In the genomic region with DNA sequence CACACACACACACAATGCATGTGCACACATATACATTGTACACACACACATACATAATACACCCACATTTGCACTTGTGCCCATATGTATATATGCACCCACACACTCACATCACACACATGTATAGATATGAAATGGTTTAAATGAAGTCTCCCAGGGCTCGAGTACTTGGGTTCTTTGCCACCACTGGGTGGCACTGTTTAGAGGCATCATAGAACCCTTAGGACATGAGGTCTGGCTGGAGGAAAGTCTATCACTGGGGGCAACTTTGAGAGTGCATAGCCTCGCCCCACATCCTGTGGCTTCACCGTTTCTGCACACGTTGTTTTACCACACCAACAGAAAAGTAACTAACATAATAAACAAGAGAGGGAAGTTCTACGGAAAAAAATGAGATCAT, we compare ENCODE assay signal across 8 mouse cellular contexts.
DNase-seq lines count a peak whose midpoint lies in the region; ATAC-seq and TF ChIP-seq lines count a peak whose summit lies in the region.

No protein-coding gene starts in this region.

- no peak overlapping the region for H3K4me3 ChIP-seq in gastrocnemius, adult 2 months
- no peak overlapping the region for H3K4me3 ChIP-seq in midbrain, postnatal 0 days (ENCODE audit: low read depth, low read length)
- H3K4me3 ChIP-seq in midbrain, embryonic 10.5 days, result no peak overlapping the region

- H3K36me3 ChIP-seq in midbrain, postnatal 0 days (ENCODE audit: insufficient read depth, low read length), result no peaks in the 10 kb centered on the region
- peaks cover 10% of the 10 kb centered on the region for H3K36me3 ChIP-seq in midbrain, embryonic 10.5 days

- no peaks in the 10 kb centered on the region for H3K27me3 ChIP-seq in midbrain, postnatal 0 days (ENCODE audit: insufficient read depth, low read length)
- H3K27me3 ChIP-seq in midbrain, embryonic 10.5 days (ENCODE audit: low read depth, poor library complexity, severe bottlenecking), result no peaks in the 10 kb centered on the region

- no peaks in the 10 kb centered on the region for H3K4me1 ChIP-seq in midbrain, postnatal 0 days (ENCODE audit: insufficient read depth, low read length)
- H3K4me1 ChIP-seq in midbrain, embryonic 10.5 days, result peaks cover 6% of the 10 kb centered on the region; the same call in 1 of the 2 replicates

- peak; percentile 70 for TF ChIP-seq CTCF in gastrocnemius, adult 2 months (IDR thresholded peaks at IDR 0.05)
- peak; percentile 72 for TF ChIP-seq CTCF in midbrain, postnatal 0 days (IDR thresholded peaks at IDR 0.05)

- H3K9ac ChIP-seq in midbrain, postnatal 0 days (replicated peaks; ENCODE audit: low read length, poor library complexity, severe bottlenecking), result no peak overlapping the region

- H3K27ac ChIP-seq in gastrocnemius, adult 2 months, result no peak overlapping the region
- no peak overlapping the region for H3K27ac ChIP-seq in midbrain, postnatal 0 days (ENCODE audit: low read depth, low read length)
- H3K27ac ChIP-seq in midbrain, embryonic 10.5 days (replicated peaks), result no peak overlapping the region

- no peak for ATAC-seq in midbrain, postnatal 0 days (ENCODE audit: low FRiP score)
- peak; percentile 73 for ATAC-seq in megakaryocyte progenitor cell, adult 5-6 weeks (replicated peaks; ENCODE audit: poor library complexity)
- ATAC-seq in monocyte, adult 5-6 weeks (replicated peaks; ENCODE audit: insufficient number of reproducible peaks, low FRiP score, low TSS enrichment, poor library complexity, severe bottlenecking), result no peak

- H3K9me3 ChIP-seq in midbrain, postnatal 0 days (ENCODE audit: low read length), result no peaks in the 10 kb centered on the region
- no peaks in the 10 kb centered on the region; the same call in 1 of the 2 replicates for H3K9me3 ChIP-seq in midbrain, embryonic 10.5 days (replicated peaks)

- intact Hi-C loops in gastrocnemius, adult 2 months (cut with DNase I), result no loop called here

- 52% methylated on average over 5 of the region's 5 CpGs for WGBS in midbrain, postnatal 0 days
- WGBS in midbrain, embryonic 10.5 days, result 58% methylated on average over 5 of the region's 5 CpGs

- no peak for DNase-seq in gastrocnemius, adult 2 months
- DNase-seq in gastrocnemius, postnatal 10 days, result no peak
- peak; percentile 36 for DNase-seq in midbrain, postnatal 0 days (ENCODE audit: low spot score)
- no peak for DNase-seq in midbrain, embryonic 10.5 days (ENCODE audit: low spot score)
- DNase-seq in cerebellum, postnatal 10 days, result peak; percentile 53 to 55
- DNase-seq in adrenal gland, adult 18-20 months (ENCODE audit: low spot score in 2 of 2), result no peak

- H3K4me2 ChIP-seq in midbrain, postnatal 0 days (ENCODE audit: low read depth, low read length, poor library complexity, severe bottlenecking), result no peak overlapping the region

Comparison
In these comparisons a context has a peak if more than half of its experiments do, and no peak if none do; other contexts are left out.
1. DNase-seq: peak in midbrain, postnatal 0 days (single experiment) and cerebellum, postnatal 10 days (2 of 2); none in gastrocnemius, adult 2 months (single experiment), gastrocnemius, postnatal 10 days (single experiment), midbrain, embryonic 10.5 days (single experiment) and adrenal gland, adult 18-20 months (0 of 2).